In the genomic region with DNA sequence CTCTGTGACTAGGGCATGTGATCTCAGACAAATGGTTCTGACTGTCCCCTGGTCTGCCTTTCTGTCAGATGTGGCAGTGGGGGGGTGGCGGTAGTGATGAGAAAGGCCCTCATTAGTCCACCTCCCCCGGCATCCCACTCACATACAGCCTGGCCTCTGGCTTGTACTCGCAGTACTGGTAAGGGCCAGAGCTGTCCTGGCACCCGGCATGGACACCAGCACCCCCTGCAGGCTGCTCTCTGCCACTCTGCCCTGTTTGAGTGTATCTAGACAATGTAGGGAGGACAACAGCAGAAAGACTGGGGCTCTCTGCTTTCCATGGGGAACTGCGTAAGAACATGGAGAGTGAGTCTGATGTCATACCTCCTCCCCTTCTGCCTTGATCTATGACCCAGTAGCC, we compare ENCODE assay signal across 8 mouse cellular contexts. TPM values are rescaled to one million over a fixed set of nuclear protein-coding genes. Genes with fewer than 3 reads are reported as not detected.
DNase-seq lines count a peak whose midpoint lies in the region; ATAC-seq and TF ChIP-seq lines count a peak whose summit lies in the region.
"Had no signal": no experiment of that assay in that cellular context is flagged by ENCODE, and none has a peak within 500 bp of the region (broad histone marks: within the 10 kb centered on the region; RNA-seq: fewer than 3 reads in every experiment).

No protein-coding gene starts in this region.

- DNase-seq in 416B (ENCODE audit: low read depth), result peak; percentile 52
- peak; percentile 47 for DNase-seq in lung, postnatal 10 days
- no peak for DNase-seq in embryo, embryonic 10 days (ENCODE audit: low spot score)
- DNase-seq in right cerebral cortex, postnatal 14 days, result no peak
- DNase-seq: heart, adult 18-20 months had no signal

- TF ChIP-seq POLR2A in ES-Bruce4 (IDR thresholded peaks at IDR 0.05; ENCODE audit: insufficient read depth, low read length), result no peak

- no peak overlapping the region for H3K9ac ChIP-seq in intestine, postnatal 0 days (ENCODE audit: low read depth, low read length)
- no peak overlapping the region for H3K9ac ChIP-seq in intestine, embryonic 15.5 days
- no peak overlapping the region for H3K9ac ChIP-seq in ES-Bruce4 (ENCODE audit: low read depth, poor library complexity, severe bottlenecking)

- TF ChIP-seq EP300 in ES-Bruce4 (IDR thresholded peaks at IDR 0.05; ENCODE audit: insufficient read depth, low read depth, low read length), result no peak

- H3K9me3 ChIP-seq in intestine, postnatal 0 days (ENCODE audit: control insufficient read depth), result no peaks in the 10 kb centered on the region
- H3K9me3 ChIP-seq in intestine, embryonic 15.5 days, result no peaks in the 10 kb centered on the region
- no peaks in the 10 kb centered on the region for H3K9me3 ChIP-seq in ES-Bruce4 (replicated peaks; ENCODE audit: control insufficient read depth, insufficient read depth, low read length, poor library complexity, severe bottlenecking)

- H3K4me2 ChIP-seq in intestine, postnatal 0 days (replicated peaks; ENCODE audit: low read depth), result no peak overlapping the region
- no peak overlapping the region for H3K4me2 ChIP-seq in intestine, embryonic 15.5 days (replicated peaks)

- 82% methylated on average over 5 of the region's 5 CpGs for WGBS in intestine, postnatal 0 days
- 85% methylated on average over 5 of the region's 5 CpGs for WGBS in intestine, embryonic 15.5 days

- no peaks in the 10 kb centered on the region for H3K27me3 ChIP-seq in intestine, postnatal 0 days (replicated peaks; ENCODE audit: control insufficient read depth, insufficient read depth, low read length)
- H3K27me3 ChIP-seq in intestine, embryonic 15.5 days (replicated peaks), result no peaks in the 10 kb centered on the region
- H3K27me3 ChIP-seq in ES-Bruce4 (ENCODE audit: control insufficient read depth, insufficient read depth, low read length, poor library complexity, severe bottlenecking), result no peaks in the 10 kb centered on the region

- H3K27ac ChIP-seq in intestine, postnatal 0 days (ENCODE audit: low read depth, low read length), result no peak overlapping the region
- H3K27ac ChIP-seq in intestine, embryonic 15.5 days, result no peak overlapping the region
- no peak overlapping the region for H3K27ac ChIP-seq in ES-Bruce4 (ENCODE audit: insufficient read depth, low read length)

- no peak for ATAC-seq in intestine, postnatal 0 days
- ATAC-seq in intestine, embryonic 15.5 days, result no peak

- no peaks in the 10 kb centered on the region for H3K36me3 ChIP-seq in intestine, postnatal 0 days (ENCODE audit: control insufficient read depth, insufficient read depth)
- no peaks in the 10 kb centered on the region for H3K36me3 ChIP-seq in intestine, embryonic 15.5 days
- no peaks in the 10 kb centered on the region for H3K36me3 ChIP-seq in ES-Bruce4 (ENCODE audit: control insufficient read depth, insufficient read depth, low read length, poor library complexity, severe bottlenecking)

- H3K4me3 ChIP-seq in intestine, postnatal 0 days (ENCODE audit: low read depth, low read length), result no peak overlapping the region
- no peak overlapping the region for H3K4me3 ChIP-seq in intestine, embryonic 15.5 days (replicated peaks)
- H3K4me3 ChIP-seq in ES-Bruce4 (ENCODE audit: low read depth, low read length), result no peak overlapping the region

- H3K4me1 ChIP-seq in intestine, postnatal 0 days (replicated peaks; ENCODE audit: control insufficient read depth, insufficient read depth, low read length), result no peaks in the 10 kb centered on the region
- H3K4me1 ChIP-seq in intestine, embryonic 15.5 days (replicated peaks), result no peaks in the 10 kb centered on the region
- H3K4me1 ChIP-seq in ES-Bruce4 (ENCODE audit: control insufficient read depth, insufficient read depth, low read length), result no peaks in the 10 kb centered on the region

- peak; percentile 51 for TF ChIP-seq CTCF in intestine, postnatal 0 days (IDR thresholded peaks at IDR 0.05; ENCODE audit: low read depth)
- TF ChIP-seq CTCF in ES-Bruce4 (IDR thresholded peaks at IDR 0.05; ENCODE audit: low read depth, low read length), result peak; percentile 67

RNA-seq across cellular contexts. Expression of a gene that starts 36.2 kb away (rescaled TPM):
- 0.42 and 0.51 TPM in 2 replicates for polyA plus RNA-seq in intestine, postnatal 0 days (2015; fragmentation: Nextera tagmentation; extraction: Ambion mirVana)
- 0.74 and 0.79 TPM in 2 replicates for polyA plus RNA-seq in intestine, embryonic 15.5 days (2015; fragmentation: Nextera tagmentation; extraction: Ambion mirVana)
- not detected in 2 replicates for polyA plus RNA-seq in ES-Bruce4 (2011; ENCODE audit: insufficient read depth, insufficient read length, low read depth, missing spikeins)

RNA-seq across cellular contexts. Expression of a gene that starts 55.6 kb away (rescaled TPM):
- polyA plus RNA-seq in intestine, postnatal 0 days (2015; fragmentation: Nextera tagmentation; extraction: Ambion mirVana), result 4.2 and 4.7 TPM in 2 replicates
- 15.9 and 16.4 TPM in 2 replicates for polyA plus RNA-seq in intestine, embryonic 15.5 days (2015; fragmentation: Nextera tagmentation; extraction: Ambion mirVana)
- 25.2 and 25.4 TPM in 2 replicates for polyA plus RNA-seq in ES-Bruce4 (2011; ENCODE audit: insufficient read depth, insufficient read length, low read depth, missing spikeins)

Comparison
In these comparisons a context has a peak if more than half of its experiments do, and no peak if none do; other contexts are left out.
1. DNase-seq: peak in 416B (single experiment) and lung, postnatal 10 days (single experiment); none in embryo, embryonic 10 days (single experiment) and right cerebral cortex, postnatal 14 days (single experiment).